In the genomic region with DNA sequence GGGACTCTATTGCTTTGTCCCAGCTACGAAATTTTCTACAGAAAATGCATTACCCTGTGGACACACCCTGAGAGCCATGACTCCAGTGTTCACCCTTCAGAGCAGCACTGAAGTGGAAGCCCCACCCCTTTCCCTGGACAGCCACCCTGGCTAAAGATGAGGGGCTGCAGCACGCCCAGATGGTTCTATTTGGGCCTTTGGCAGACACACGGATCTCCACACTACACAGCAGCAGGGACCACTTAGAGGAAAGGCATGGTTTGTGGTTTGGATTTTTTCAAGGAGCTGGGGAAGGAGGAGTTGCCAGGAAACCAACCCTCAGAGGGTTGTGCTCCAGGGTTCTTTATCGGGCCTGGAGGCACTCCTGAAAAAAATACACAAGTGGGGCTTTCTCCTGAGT, we compare ENCODE assay signal across 8 mouse cellular contexts.
DNase-seq lines count a peak whose midpoint lies in the region; ATAC-seq and TF ChIP-seq lines count a peak whose summit lies in the region.
"Had no signal": no experiment of that assay in that cellular context is flagged by ENCODE, and none has a peak within 500 bp of the region (broad histone marks: within the 10 kb centered on the region; RNA-seq: fewer than 3 reads in every experiment).

No protein-coding gene starts in this region.

- H3K36me3 ChIP-seq in neural tube, embryonic 13.5 days, result peaks cover 5% of the 10 kb centered on the region; the same call in 1 of the 2 replicates
- H3K36me3 ChIP-seq in neural tube, embryonic 15.5 days, result no peaks in the 10 kb centered on the region
- peaks cover 6% of the 10 kb centered on the region; the same call in 1 of the 2 replicates for H3K36me3 ChIP-seq in forebrain, embryonic 12.5 days (replicated peaks)
- peaks cover 16% of the 10 kb centered on the region; the same call in 1 of the 2 replicates for H3K36me3 ChIP-seq in limb, embryonic 12.5 days
- no peaks in the 10 kb centered on the region for H3K36me3 ChIP-seq in stomach, postnatal 0 days (ENCODE audit: control insufficient read depth, insufficient read depth, low read length)

- H3K4me3 ChIP-seq in neural tube, embryonic 13.5 days, result no peak overlapping the region
- H3K4me3 ChIP-seq in neural tube, embryonic 15.5 days (replicated peaks), result no peak overlapping the region
- H3K4me3 ChIP-seq in forebrain, embryonic 12.5 days (replicated peaks), result no peak overlapping the region
- no peak overlapping the region for H3K4me3 ChIP-seq in limb, embryonic 12.5 days (replicated peaks)
- no peak overlapping the region for H3K4me3 ChIP-seq in stomach, postnatal 0 days (ENCODE audit: low read depth, low read length)

- TF ChIP-seq EP300 in stomach, postnatal 0 days (optimal IDR thresholded peaks at IDR 0.05), result no peak

- H3K27ac ChIP-seq in neural tube, embryonic 13.5 days (replicated peaks), result peak overlapping the region; percentile 39
- H3K27ac ChIP-seq in neural tube, embryonic 15.5 days (replicated peaks), result no peak overlapping the region
- H3K27ac ChIP-seq in forebrain, embryonic 12.5 days, result peak overlapping the region; percentile 89
- peak overlapping the region; percentile 84 for H3K27ac ChIP-seq in limb, embryonic 12.5 days
- H3K27ac ChIP-seq in stomach, postnatal 0 days (replicated peaks), result peak overlapping the region; percentile 97; the same call in 1 of the 2 replicates

- ATAC-seq in neural tube, embryonic 13.5 days (ENCODE audit: low read depth), result no peak
- ATAC-seq in neural tube, embryonic 15.5 days (ENCODE audit: low FRiP score), result no peak
- no peak for ATAC-seq in forebrain, embryonic 12.5 days (ENCODE audit: low FRiP score)
- ATAC-seq in limb, embryonic 12.5 days (ENCODE audit: insufficient number of reproducible peaks, insufficient read depth, low FRiP score, low TSS enrichment, low read depth), result no peak
- ATAC-seq in stomach, postnatal 0 days (ENCODE audit: low FRiP score, low TSS enrichment), result no peak
- ATAC-seq: inflammation-experienced regulatory T-cells, adult 6 months had no signal

- WGBS in neural tube, embryonic 13.5 days, result 38% methylated on average over 4 of the region's 4 CpGs
- WGBS in neural tube, embryonic 15.5 days, result 42% methylated on average over 4 of the region's 4 CpGs
- WGBS in forebrain, embryonic 12.5 days, result 39% methylated on average over 4 of the region's 4 CpGs
- 12% methylated on average over 4 of the region's 4 CpGs for WGBS in limb, embryonic 12.5 days
- WGBS in stomach, postnatal 0 days, result 22% methylated on average over 4 of the region's 4 CpGs

- H3K4me2 ChIP-seq in neural tube, embryonic 13.5 days, result no peak overlapping the region
- H3K4me2 ChIP-seq in neural tube, embryonic 15.5 days, result no peak overlapping the region
- no peak overlapping the region for H3K4me2 ChIP-seq in forebrain, embryonic 12.5 days
- H3K4me2 ChIP-seq in limb, embryonic 12.5 days, result no peak overlapping the region
- no peak overlapping the region for H3K4me2 ChIP-seq in stomach, postnatal 0 days (replicated peaks; ENCODE audit: low read depth)

- no peak overlapping the region for H3K9ac ChIP-seq in neural tube, embryonic 13.5 days
- H3K9ac ChIP-seq in neural tube, embryonic 15.5 days (replicated peaks), result no peak overlapping the region
- H3K9ac ChIP-seq in forebrain, embryonic 12.5 days, result no peak overlapping the region
- H3K9ac ChIP-seq in limb, embryonic 12.5 days (replicated peaks), result no peak overlapping the region
- H3K9ac ChIP-seq in stomach, postnatal 0 days (ENCODE audit: low read length), result no peak overlapping the region

- intact Hi-C loops in left cerebral cortex, postnatal 14 days (cut with DNase I), result no loop called here

- H3K27me3 ChIP-seq in neural tube, embryonic 13.5 days, result no peaks in the 10 kb centered on the region
- H3K27me3 ChIP-seq in neural tube, embryonic 15.5 days (replicated peaks), result no peaks in the 10 kb centered on the region
- no peaks in the 10 kb centered on the region for H3K27me3 ChIP-seq in forebrain, embryonic 12.5 days
- no peaks in the 10 kb centered on the region for H3K27me3 ChIP-seq in limb, embryonic 12.5 days
- H3K27me3 ChIP-seq in stomach, postnatal 0 days (ENCODE audit: control insufficient read depth, insufficient read depth, low read length), result no peaks in the 10 kb centered on the region

- no peak for DNase-seq in stomach, postnatal 0 days (ENCODE audit: low spot score)
- no peak for DNase-seq in left cerebral cortex, postnatal 14 days (ENCODE audit: low spot score in 2 of 2)
- DNase-seq in urinary bladder, postnatal 10 days (ENCODE audit: low spot score), result no peak

- no peaks in the 10 kb centered on the region for H3K9me3 ChIP-seq in neural tube, embryonic 13.5 days
- no peaks in the 10 kb centered on the region for H3K9me3 ChIP-seq in neural tube, embryonic 15.5 days (replicated peaks)
- no peaks in the 10 kb centered on the region for H3K9me3 ChIP-seq in forebrain, embryonic 12.5 days
- no peaks in the 10 kb centered on the region for H3K9me3 ChIP-seq in limb, embryonic 12.5 days
- H3K9me3 ChIP-seq in stomach, postnatal 0 days (ENCODE audit: control insufficient read depth, low read length), result no peaks in the 10 kb centered on the region

- peaks cover 77% of the 10 kb centered on the region for H3K4me1 ChIP-seq in neural tube, embryonic 13.5 days (replicated peaks)
- peaks cover 72% of the 10 kb centered on the region for H3K4me1 ChIP-seq in neural tube, embryonic 15.5 days
- peaks cover 74% of the 10 kb centered on the region for H3K4me1 ChIP-seq in forebrain, embryonic 12.5 days
- peaks cover 75% of the 10 kb centered on the region for H3K4me1 ChIP-seq in limb, embryonic 12.5 days (replicated peaks)
- peaks cover 14% of the 10 kb centered on the region; the same call in 1 of the 2 replicates for H3K4me1 ChIP-seq in stomach, postnatal 0 days (replicated peaks; ENCODE audit: control insufficient read depth, insufficient read depth)

- no peak for TF ChIP-seq CTCF in stomach, postnatal 0 days (IDR thresholded peaks at IDR 0.05; ENCODE audit: low read depth)
